Mouse (Mus musculus) lung, adult 2 months (tissue): Measurements from ENCODE around the gene Trmt1l. TPM values are rescaled to one million over a fixed set of nuclear protein-coding genes. Genes with fewer than 3 reads are reported as not detected.
A peak's percentile ranks its signal among the peaks of the same experiment; 100 is the strongest.
"Not testable (repeated sequence)": the region's sequence is repeated elsewhere in the genome, so short reads cannot be mapped to it uniquely, and the experiment has no call there.

Experiments
- DNase-seq: peaks from one replicate; pipeline ENCODE4 v3.0.0; 2022
- H3K4me1 ChIP-seq: fragments of 200-500 bp; 2 replicates; pipeline ENCODE4 v1.6.1; 2011; ENCODE audit warnings: low read length; ENCODE audit not compliant: control insufficient read depth, insufficient read depth
- H3K4me3 ChIP-seq: fragments of 200-500 bp; replicated peaks from 2 replicates; pipeline ENCODE3; 2011; ENCODE audit warnings: low read depth, mild to moderate bottlenecking, control low read depth, low read length; ENCODE audit errors: extremely low read depth
- CTCF ChIP-seq: fragments of 200-500 bp; IDR thresholded peaks from 2 replicates; pipeline ENCODE4 v1.5.1; 2011; ENCODE audit warnings: mild to moderate bottlenecking, low read length, control low read depth; ENCODE audit not compliant: insufficient read depth
- POLR2A ChIP-seq: fragments of 200-500 bp; IDR thresholded peaks from 2 replicates; pipeline ENCODE4 v1.6.1; 2011; ENCODE audit warnings: low read depth, mild to moderate bottlenecking, control low read depth, low read length, borderline replicate concordance; ENCODE audit errors: extremely low read depth
- WGBS: fragments of 180-500 bp; shearing (Covaris S2); methylation state at CpG from one replicate; pipeline ENCODE4 v1.1.7; 2018; 5-methylcytosine and 5-hydroxymethylcytosine counted together
- polyA plus RNA-seq: library from polyadenylated mRNA; depleted of rRNA; stranded (reverse); fragments of >200 nt; gene quantifications from 2 replicates; pipeline ENCODE4 v1.2.3, GENCODE M21; 2012

Gene Trmt1l
- polyA plus RNA-seq, 1 experiment, result 13.2 TPM

DNA sequence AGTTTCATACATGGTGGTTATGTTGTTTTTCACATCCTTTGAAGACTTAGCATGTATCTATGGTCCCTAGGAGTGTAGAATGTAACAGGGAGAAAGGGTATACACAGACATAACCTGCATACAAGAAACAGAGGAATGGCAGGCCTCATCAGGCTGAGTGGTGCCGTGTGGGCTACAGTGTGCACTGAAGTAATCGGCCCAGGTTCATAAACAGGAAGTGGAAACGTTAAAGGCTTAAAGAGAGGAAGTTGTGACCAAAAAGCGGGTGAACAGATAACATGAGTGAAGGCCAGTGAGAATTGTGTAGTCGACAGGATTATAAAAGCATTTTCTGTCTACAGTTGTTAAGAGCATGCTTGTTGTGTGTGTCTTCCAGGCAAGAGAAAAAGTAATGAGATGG, 28.7 kb downstream of the Trmt1l start:
- H3K4me1 ChIP-seq, result no peaks in the 10 kb centered on the region
- TF ChIP-seq CTCF (no peak), POLR2A (no peak)
- no peak for DNase-seq
- WGBS, result 45% methylated on average over 5 of the region's 5 CpGs
- no peak overlapping the region for H3K4me3 ChIP-seq

DNA sequence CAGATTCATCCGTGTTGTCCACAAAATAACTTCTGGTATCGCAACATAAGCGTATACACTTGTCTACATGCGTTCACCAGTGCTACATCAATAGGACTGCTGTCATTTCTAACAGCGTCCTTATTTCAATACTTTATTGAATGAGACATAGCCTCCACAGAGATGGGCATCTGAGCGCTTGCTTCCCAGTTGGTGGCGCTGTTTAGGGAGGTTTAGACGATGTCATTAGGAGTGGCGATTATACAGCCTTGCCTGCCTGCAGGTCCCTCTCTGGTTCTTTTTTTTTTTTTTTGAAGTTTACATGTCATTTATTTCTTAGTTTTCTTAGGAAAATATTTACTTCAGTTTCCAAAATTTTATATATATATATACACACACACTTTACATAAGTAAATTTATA, 32.9 kb downstream of the Trmt1l start:
- no peak for TF ChIP-seq POLR2A
- peak; percentile 26 for TF ChIP-seq CTCF
- H3K4me3 ChIP-seq, result no peak overlapping the region
- WGBS, result 87% methylated on average over 9 of the region's 9 CpGs
- DNase-seq, result no peak
- H3K4me1 ChIP-seq, result no peaks in the 10 kb centered on the region

DNA sequence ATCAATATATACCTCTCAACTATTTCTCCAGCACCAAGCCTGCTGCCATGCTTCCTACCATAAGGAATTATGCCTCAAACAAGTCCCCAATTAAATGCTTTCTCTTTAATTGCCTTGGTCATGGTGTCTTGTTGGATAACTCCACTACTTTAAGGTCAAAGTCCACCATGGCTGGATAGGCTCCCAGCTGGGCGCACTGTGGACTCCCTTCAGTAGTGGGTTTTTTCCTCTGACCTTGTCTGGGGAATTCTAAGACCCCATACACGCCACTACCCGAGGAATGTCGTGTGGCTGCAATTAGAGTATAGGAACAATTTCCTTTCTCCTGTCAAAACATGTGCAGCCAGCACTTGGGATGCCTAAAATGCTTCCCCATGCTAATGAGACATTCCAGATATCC, 36.6 kb downstream of the Trmt1l start:
- 53% methylated on average over 4 of the region's 4 CpGs for whole genome bisulfite sequencing
- no peak for TF ChIP-seq CTCF
- TF ChIP-seq POLR2A, result no peak
- Histone ChIP-seq H3K4me1 (no peaks in the 10 kb centered on the region), H3K4me3 (no peak overlapping the region)
- no peak for DNase-seq

DNA sequence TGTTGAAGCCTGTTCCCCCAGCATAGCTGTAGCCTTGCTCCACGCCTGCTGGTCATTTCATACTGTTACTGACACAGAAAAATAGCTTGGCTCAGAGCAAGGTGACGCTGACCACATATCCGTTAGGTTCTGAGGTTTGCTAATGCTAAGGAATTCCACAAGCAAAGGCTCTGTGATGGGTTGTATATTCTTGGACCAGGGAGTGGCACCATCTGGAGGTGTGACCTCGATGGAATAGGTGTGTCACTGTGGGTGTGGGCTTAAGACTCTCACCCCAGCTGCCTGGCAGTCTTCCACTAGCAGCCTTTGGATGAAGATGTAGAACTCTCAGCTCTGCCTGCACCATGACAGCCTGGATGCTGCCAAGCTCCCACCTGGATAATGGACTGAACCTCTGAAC, 38.2 kb downstream of the Trmt1l start:
- 74% methylated on average over 4 of the region's 4 CpGs for WGBS
- Histone ChIP-seq H3K4me3 (no peak overlapping the region), H3K4me1 (no peaks in the 10 kb centered on the region)
- TF ChIP-seq POLR2A (no peak), CTCF (no peak)
- DNase-seq, result no peak

DNA sequence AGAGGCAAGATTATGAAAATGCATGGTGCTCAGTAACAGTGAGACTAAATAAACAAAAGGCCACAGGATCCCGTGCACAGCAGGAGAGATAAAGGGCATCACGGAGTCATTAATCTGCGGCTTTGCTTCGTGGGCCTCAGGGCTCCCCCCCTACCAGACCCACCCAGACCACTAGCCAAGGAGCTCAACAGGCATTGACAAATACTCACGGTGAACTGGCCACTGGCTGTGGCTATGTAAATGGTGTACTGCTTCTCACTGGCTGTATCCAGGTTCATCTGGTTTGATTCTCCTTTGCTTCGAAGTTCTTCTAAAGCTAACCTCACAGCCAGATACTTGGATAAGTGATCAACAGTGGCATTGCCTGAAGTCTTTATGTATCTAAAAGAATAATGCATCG, 43.1 kb downstream of the Trmt1l start:
- no peak for DNase-seq
- TF ChIP-seq CTCF (no peak), POLR2A (no peak)
- WGBS, result 72% methylated on average over 7 of the region's 7 CpGs
- Histone ChIP-seq H3K4me1 (no peaks in the 10 kb centered on the region), H3K4me3 (no peak overlapping the region)

DNA sequence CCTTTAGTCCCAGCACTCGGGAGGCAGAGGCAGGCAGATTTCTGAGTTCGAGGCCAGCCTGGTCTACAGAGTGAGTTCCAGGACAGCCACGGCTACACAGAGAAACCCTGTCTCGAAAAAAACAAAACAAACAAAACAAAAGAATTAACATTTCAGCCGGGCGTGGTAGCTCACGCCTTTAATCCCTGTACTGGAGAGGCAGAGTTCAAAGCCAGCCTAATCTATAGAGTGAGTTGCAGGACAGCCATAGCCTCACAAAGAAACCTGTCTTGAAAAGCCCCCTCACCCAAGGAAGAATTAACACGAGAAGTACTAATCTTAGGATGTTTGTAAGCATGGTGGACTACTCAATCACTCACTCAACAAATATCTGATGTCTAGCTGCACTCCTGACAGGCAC, 44.0 kb downstream of the Trmt1l start:
- not testable (repeated sequence) for DNase-seq, H3K4me3 ChIP-seq, H3K4me1 ChIP-seq
- WGBS, result 89% methylated on average over 8 of the region's 8 CpGs

DNA sequence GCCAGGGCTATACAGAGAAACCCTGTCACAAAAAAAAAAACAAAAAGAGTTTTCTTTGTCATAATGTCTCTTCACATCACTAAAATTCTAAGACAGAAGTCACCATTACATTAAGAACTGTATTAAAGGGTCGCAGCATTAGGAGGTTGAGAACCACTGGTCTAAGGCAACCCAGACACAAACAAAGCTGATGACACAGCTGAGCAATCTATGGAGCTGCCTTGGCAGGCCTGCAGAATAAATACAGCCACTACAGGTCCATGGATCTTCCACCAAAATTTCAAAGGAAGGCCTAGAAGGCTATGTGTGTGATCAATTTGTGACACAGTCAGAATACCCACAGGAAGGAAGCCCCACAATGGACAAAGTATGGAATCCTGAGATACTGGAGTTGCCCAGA, 54.2 kb downstream of the Trmt1l start:
- WGBS, result 97% methylated on average over 1 of the region's 1 CpGs
- no peak for DNase-seq
- Histone ChIP-seq H3K4me1 (no peaks in the 10 kb centered on the region; the same call in 1 of the 2 replicates), H3K4me3 (no peak overlapping the region)
- TF ChIP-seq POLR2A, result no peak
- TF ChIP-seq CTCF, result no peak

DNA sequence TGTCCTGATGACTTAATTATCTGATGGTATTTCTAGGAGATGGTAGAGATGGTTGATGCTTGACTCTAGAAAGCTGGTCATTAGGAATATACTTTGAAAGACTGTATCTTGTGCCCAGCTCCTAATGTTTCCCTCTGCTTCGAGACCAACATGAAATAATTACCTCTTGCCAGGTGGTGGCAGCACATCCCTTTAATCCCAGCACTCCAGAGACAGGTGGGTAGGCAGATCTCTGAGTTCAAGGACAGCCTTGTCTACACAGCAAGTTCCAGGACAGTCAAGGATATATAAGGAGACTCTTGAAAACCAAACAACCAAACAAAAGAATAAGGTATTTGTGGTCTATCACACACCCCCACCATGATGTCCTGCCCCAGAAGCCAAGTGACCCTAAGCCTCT, 55.2 kb downstream of the Trmt1l start:
- DNase-seq, result no peak
- TF ChIP-seq CTCF (0 out of 2 replicates have a peak, but pooled peaks have one; percentile 21), POLR2A (no peak)
- 35% methylated on average over 1 of the region's 1 CpGs for WGBS
- Histone ChIP-seq H3K4me1 (no peaks in the 10 kb centered on the region; the same call in 1 of the 2 replicates), H3K4me3 (no peak overlapping the region)

DNA sequence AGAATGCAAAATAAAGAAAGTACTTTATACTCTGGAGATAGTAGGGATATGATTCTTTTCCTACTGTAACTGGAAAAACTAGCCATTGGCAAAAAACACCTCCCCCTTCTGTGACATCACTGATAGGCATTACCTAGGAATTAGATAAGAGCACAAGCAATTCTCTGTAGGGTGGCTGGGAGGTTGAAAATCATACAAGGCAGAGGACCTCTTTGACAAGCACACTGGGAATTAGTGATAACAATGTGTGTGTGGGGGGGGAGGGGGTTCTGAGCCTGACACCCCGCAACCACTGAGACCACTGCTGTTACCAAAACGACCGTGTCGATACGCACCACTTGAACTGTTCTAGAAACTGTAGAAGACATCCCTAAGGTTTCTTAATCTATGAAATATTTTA, 56.4 kb downstream of the Trmt1l start:
- H3K4me1 ChIP-seq, result peaks cover under 1% of the 10 kb centered on the region
- TF ChIP-seq CTCF (no peak), POLR2A (no peak)
- H3K4me3 ChIP-seq, result no peak overlapping the region
- no peak for DNase-seq
- 94% methylated on average over 5 of the region's 5 CpGs for WGBS

DNA sequence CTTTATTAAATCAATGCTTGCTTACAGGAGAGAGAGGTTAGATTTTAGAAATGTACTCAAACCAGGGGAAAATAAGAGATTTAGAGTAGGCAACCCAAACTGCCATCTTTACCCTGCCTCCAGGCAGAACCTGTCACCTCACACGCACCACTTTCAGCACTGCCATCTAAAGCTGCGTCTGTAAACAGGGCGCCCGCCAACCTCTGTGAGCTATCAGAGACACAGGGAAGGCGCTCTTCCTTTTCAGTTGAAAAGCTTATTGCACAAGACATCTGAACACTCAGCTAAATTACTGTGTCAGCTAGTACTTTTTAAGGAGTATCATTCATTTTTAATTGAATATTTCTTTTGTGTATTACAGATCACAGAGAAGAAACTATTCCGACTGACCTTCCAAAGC, 61.5 kb downstream of the Trmt1l start:
- no peak overlapping the region for H3K4me3 ChIP-seq
- 55% methylated on average over 6 of the region's 6 CpGs for WGBS
- DNase-seq, result no peak
- H3K4me1 ChIP-seq, result peaks cover 2% of the 10 kb centered on the region
- TF ChIP-seq POLR2A, result no peak
- no peak for TF ChIP-seq CTCF

DNA sequence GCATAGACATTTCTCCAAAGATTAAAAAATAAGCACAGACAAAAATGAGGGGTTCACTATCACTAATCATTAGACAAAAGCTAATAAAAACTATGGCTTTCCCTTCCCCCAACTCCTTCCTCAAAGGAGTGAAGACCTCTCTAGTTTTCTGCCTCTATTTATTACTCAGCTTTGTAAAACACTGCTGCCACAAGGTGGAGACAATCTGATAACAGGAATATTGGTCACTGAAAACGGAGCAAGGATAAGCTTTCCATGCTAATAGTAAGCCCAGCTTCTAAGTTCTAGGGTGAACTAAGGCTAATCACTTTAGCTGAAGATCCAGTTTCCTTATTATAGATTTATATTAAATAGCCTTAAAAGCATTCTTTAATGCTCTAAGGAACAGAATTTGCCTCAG, 64.1 kb downstream of the Trmt1l start:
- DNase-seq, result no peak
- Histone ChIP-seq H3K4me1 (peaks cover 2% of the 10 kb centered on the region), H3K4me3 (no peak overlapping the region)
- 25% methylated on average over 1 of the region's 1 CpGs for WGBS
- TF ChIP-seq POLR2A (no peak), CTCF (no peak)
